Mouse (Mus musculus): ENCODE data around the gene Btnl6. TPM values are rescaled to one million over a fixed set of nuclear protein-coding genes. Genes with fewer than 3 reads are reported as not detected.
A peak's percentile ranks its signal among the peaks of the same experiment; 100 is the strongest.

Btnl6 gene
- total RNA-seq, 1 experiment = not detected

- no peak for TF ChIP-seq ZNF384 (IDR thresholded peaks at IDR 0.05; ENCODE audit: low read depth, low read length)
- no peak for TF ChIP-seq HCFC1 (IDR thresholded peaks at IDR 0.05; ENCODE audit: borderline replicate concordance, insufficient read depth, low read length)
- TF ChIP-seq MAFK (IDR thresholded peaks at IDR 0.05; ENCODE audit: insufficient read depth, low read depth, low read length) = no peak
- TF ChIP-seq ZC3H11A (IDR thresholded peaks at IDR 0.05; ENCODE audit: borderline replicate concordance, low read depth, low read length) = no peak
- no peak for TF ChIP-seq CHD2 (IDR thresholded peaks at IDR 0.05; ENCODE audit: low read depth, low read length)
- peaks cover 16 to 32% of the 10 kb centered on the region in 2 experiments for H3K4me1 ChIP-seq (ENCODE audit: control insufficient read depth in 2 of 2, insufficient read depth in 2 of 2, low read length in 2 of 2, poor library complexity in 1 of 2)
- no peak for DNase-seq (ENCODE audit: low read depth, low spot score)
- H3K27ac ChIP-seq (ENCODE audit: insufficient read depth, low read depth, low read length, poor library complexity, severe bottlenecking) = no peak overlapping the region; the same call in 1 of the 2 replicates
- H3K4me3 ChIP-seq (ENCODE audit: insufficient read depth in 1 of 2, low read depth in 1 of 2, low read length in 2 of 2, poor library complexity in 1 of 2, severe bottlenecking in 1 of 2) = no peak overlapping the region
- H3K36me3 ChIP-seq (ENCODE audit: control insufficient read depth, insufficient read depth, low read length, poor library complexity, severe bottlenecking) = peaks cover 2% of the 10 kb centered on the region; the same call in 1 of the 2 replicates
- in situ Hi-C loops (cut with MboI; ENCODE audit: low sequenced_read_pairs in 2 of 2, unreplicated experiment in 2 of 2) = no loop called here
- H3K9ac ChIP-seq (ENCODE audit: insufficient read depth, low read depth, low read length, poor library complexity, severe bottlenecking) = no peak overlapping the region
- H3K9me3 ChIP-seq (ENCODE audit: control insufficient read depth, insufficient read depth, low read depth, low read length) = no peaks in the 10 kb centered on the region
These were observed 45.4 kb upstream of the Btnl6 start for GRCm38 (mm10) chr17:34562595-34562994.

GRCm38 (mm10) chr17:34561200-34561599 lies 44.0 kb upstream of the Btnl6 start:
- Histone ChIP-seq H3K27ac (ENCODE audit: insufficient read depth, low read depth, low read length, poor library complexity, severe bottlenecking) (no peak overlapping the region), H3K4me3 (ENCODE audit: insufficient read depth in 1 of 2, low read depth in 1 of 2, low read length in 2 of 2, poor library complexity in 1 of 2, severe bottlenecking in 1 of 2) (peak overlapping the region in 1 of 2 experiments; percentile 29; a peak in 2 of 4 replicates)

GRCm38 (mm10) chr17:34560438-34560837 lies 43.3 kb upstream of the Btnl6 start:
- Histone ChIP-seq H3K9me3 (ENCODE audit: control insufficient read depth, insufficient read depth, low read depth, low read length) (no peaks in the 10 kb centered on the region), H3K9ac (ENCODE audit: insufficient read depth, low read depth, low read length, poor library complexity, severe bottlenecking) (no peak overlapping the region), H3K4me3 (ENCODE audit: insufficient read depth in 1 of 2, low read depth in 1 of 2, low read length in 2 of 2, poor library complexity in 1 of 2, severe bottlenecking in 1 of 2) (no peak overlapping the region), H3K27ac (ENCODE audit: insufficient read depth, low read depth, low read length, poor library complexity, severe bottlenecking) (no peak overlapping the region), H3K4me1 (ENCODE audit: control insufficient read depth in 2 of 2, insufficient read depth in 2 of 2, low read length in 2 of 2, poor library complexity in 1 of 2) (peaks cover 14 to 30% of the 10 kb centered on the region in 2 experiments), H3K36me3 (ENCODE audit: control insufficient read depth, insufficient read depth, low read length, poor library complexity, severe bottlenecking) (no peaks in the 10 kb centered on the region)
- TF ChIP-seq ZNF384 (IDR thresholded peaks at IDR 0.05; ENCODE audit: low read depth, low read length) (peak; percentile 65), HCFC1 (IDR thresholded peaks at IDR 0.05; ENCODE audit: borderline replicate concordance, insufficient read depth, low read length) (no peak)
- DNase-seq (ENCODE audit: low read depth, low spot score) = no peak
- in situ Hi-C loops (cut with MboI; ENCODE audit: low sequenced_read_pairs in 2 of 2, unreplicated experiment in 2 of 2) = no loop called here

More at GRCm38 (mm10) chr17:34561200-34561599, 44.0 kb upstream of the Btnl6 start:
- H3K4me1 ChIP-seq (ENCODE audit: control insufficient read depth in 2 of 2, insufficient read depth in 2 of 2, low read length in 2 of 2, poor library complexity in 1 of 2) = peaks cover 14 to 30% of the 10 kb centered on the region in 2 experiments
- peak overlapping the region; percentile 53; the same call in 1 of the 2 replicates for H3K9ac ChIP-seq (ENCODE audit: insufficient read depth, low read depth, low read length, poor library complexity, severe bottlenecking)
- no peak for DNase-seq (ENCODE audit: low read depth, low spot score)
- peaks cover 2% of the 10 kb centered on the region; the same call in 1 of the 2 replicates for H3K36me3 ChIP-seq (ENCODE audit: control insufficient read depth, insufficient read depth, low read length, poor library complexity, severe bottlenecking)
- in situ Hi-C loops (cut with MboI; ENCODE audit: low sequenced_read_pairs in 2 of 2, unreplicated experiment in 2 of 2) = no loop called here
- no peak for TF ChIP-seq ZNF384 (IDR thresholded peaks at IDR 0.05; ENCODE audit: low read depth, low read length)
- no peak for TF ChIP-seq ZC3H11A (IDR thresholded peaks at IDR 0.05; ENCODE audit: borderline replicate concordance, low read depth, low read length)
- no peak for TF ChIP-seq HCFC1 (IDR thresholded peaks at IDR 0.05; ENCODE audit: borderline replicate concordance, insufficient read depth, low read length)
- no peak for TF ChIP-seq CHD2 (IDR thresholded peaks at IDR 0.05; ENCODE audit: low read depth, low read length)
- no peak for TF ChIP-seq MAFK (IDR thresholded peaks at IDR 0.05; ENCODE audit: insufficient read depth, low read depth, low read length)
- no peaks in the 10 kb centered on the region for H3K9me3 ChIP-seq (ENCODE audit: control insufficient read depth, insufficient read depth, low read depth, low read length)

- Histone ChIP-seq H3K9me3 (ENCODE audit: control insufficient read depth, insufficient read depth, low read depth, low read length) (no peaks in the 10 kb centered on the region), H3K36me3 (ENCODE audit: control insufficient read depth, insufficient read depth, low read length, poor library complexity, severe bottlenecking) (no peaks in the 10 kb centered on the region), H3K9ac (ENCODE audit: insufficient read depth, low read depth, low read length, poor library complexity, severe bottlenecking) (no peak overlapping the region), H3K27ac (ENCODE audit: insufficient read depth, low read depth, low read length, poor library complexity, severe bottlenecking) (no peak overlapping the region), H3K4me3 (ENCODE audit: insufficient read depth in 1 of 2, low read depth in 1 of 2, low read length in 2 of 2, poor library complexity in 1 of 2, severe bottlenecking in 1 of 2) (no peak overlapping the region), H3K4me1 (ENCODE audit: control insufficient read depth in 2 of 2, insufficient read depth in 2 of 2, low read length in 2 of 2, poor library complexity in 1 of 2) (peaks cover 14 to 26% of the 10 kb centered on the region in 2 experiments)
- TF ChIP-seq HCFC1 (IDR thresholded peaks at IDR 0.05; ENCODE audit: borderline replicate concordance, insufficient read depth, low read length) (no peak), ZC3H11A (IDR thresholded peaks at IDR 0.05; ENCODE audit: borderline replicate concordance, low read depth, low read length) (no peak), MAFK (IDR thresholded peaks at IDR 0.05; ENCODE audit: insufficient read depth, low read depth, low read length) (no peak), CHD2 (IDR thresholded peaks at IDR 0.05; ENCODE audit: low read depth, low read length) (no peak), ZNF384 (IDR thresholded peaks at IDR 0.05; ENCODE audit: low read depth, low read length) (no peak)
- in situ Hi-C loops (cut with MboI; ENCODE audit: low sequenced_read_pairs in 2 of 2, unreplicated experiment in 2 of 2) = no loop called here
- DNase-seq (ENCODE audit: low read depth, low spot score) = no peak
These were observed 42.7 kb upstream of the Btnl6 start for GRCm38 (mm10) chr17:34559895-34560294.

- Histone ChIP-seq H3K4me3 (ENCODE audit: insufficient read depth in 1 of 2, low read depth in 1 of 2, low read length in 2 of 2, poor library complexity in 1 of 2, severe bottlenecking in 1 of 2) (no peak overlapping the region), H3K9me3 (ENCODE audit: control insufficient read depth, insufficient read depth, low read depth, low read length) (no peaks in the 10 kb centered on the region), H3K27ac (ENCODE audit: insufficient read depth, low read depth, low read length, poor library complexity, severe bottlenecking) (no peak overlapping the region), H3K4me1 (ENCODE audit: control insufficient read depth in 2 of 2, insufficient read depth in 2 of 2, low read length in 2 of 2, poor library complexity in 1 of 2) (peaks cover 12 to 22% of the 10 kb centered on the region in 2 experiments), H3K36me3 (ENCODE audit: control insufficient read depth, insufficient read depth, low read length, poor library complexity, severe bottlenecking) (no peaks in the 10 kb centered on the region), H3K9ac (ENCODE audit: insufficient read depth, low read depth, low read length, poor library complexity, severe bottlenecking) (no peak overlapping the region)
- DNase-seq (ENCODE audit: low read depth, low spot score) = no peak
- no peak for TF ChIP-seq HCFC1 (IDR thresholded peaks at IDR 0.05; ENCODE audit: borderline replicate concordance, insufficient read depth, low read length)
- TF ChIP-seq ZNF384 (IDR thresholded peaks at IDR 0.05; ENCODE audit: low read depth, low read length) = no peak
- TF ChIP-seq MAFK (IDR thresholded peaks at IDR 0.05; ENCODE audit: insufficient read depth, low read depth, low read length) = no peak
- no peak for TF ChIP-seq CHD2 (IDR thresholded peaks at IDR 0.05; ENCODE audit: low read depth, low read length)
- TF ChIP-seq ZC3H11A (IDR thresholded peaks at IDR 0.05; ENCODE audit: borderline replicate concordance, low read depth, low read length) = no peak
- in situ Hi-C loops (cut with MboI; ENCODE audit: low sequenced_read_pairs in 2 of 2, unreplicated experiment in 2 of 2) = no loop called here
These were observed 42.0 kb upstream of the Btnl6 start for GRCm38 (mm10) chr17:34559116-34559515.

Data from ES-E14 (cell line).